Mouse (Mus musculus): Measurements from ENCODE around the gene Cdhr2. TPM values are rescaled to one million over a fixed set of nuclear protein-coding genes. Genes with fewer than 3 reads are reported as not detected.

Cdhr2 gene
- total RNA-seq (2014; rRNA removed) (0.33 and 0.52 TPM in 2 replicates), polyA plus RNA-seq (2015; fragmentation: Nextera tagmentation; extraction: Ambion mirVana) (0.65 and 0.84 TPM in 2 replicates)

DNA sequence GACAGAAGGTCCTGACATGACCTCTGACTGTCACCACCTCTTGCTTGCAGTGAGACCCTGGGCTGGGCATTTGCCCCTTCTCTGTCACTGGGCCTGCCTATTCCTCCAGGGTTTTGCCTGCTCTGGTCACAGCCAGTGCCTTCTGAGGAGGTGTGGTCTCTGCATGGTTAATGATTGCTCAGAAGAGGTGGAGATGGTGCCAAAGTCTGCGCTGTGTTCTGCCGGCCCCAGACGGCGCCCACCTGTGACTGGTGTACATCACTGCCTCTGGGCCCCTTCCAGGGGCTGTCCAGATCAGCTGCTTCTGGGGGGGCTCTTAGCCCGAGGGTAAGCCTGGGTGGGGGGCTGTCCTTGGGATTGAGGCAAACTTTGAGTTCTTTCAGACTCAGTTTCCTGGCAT, at the start of gene Cdhr2:
TSS of gene Cdhr2 (plus strand) at position 219 of the 400 bp plus-strand sequence.
- H3K4me1 ChIP-seq (ENCODE audit: insufficient read depth, low read length): no peaks in the 10 kb centered on the region
- 74% methylated on average over 5 of the region's 5 CpGs for WGBS
- no peak within 1 kb of the TSS for H3K9ac ChIP-seq (replicated peaks; ENCODE audit: low read length, poor library complexity, severe bottlenecking)
- no peaks in the 10 kb centered on the region for H3K9me3 ChIP-seq (ENCODE audit: low read length)
- H3K4me2 ChIP-seq (ENCODE audit: low read depth, low read length, poor library complexity, severe bottlenecking): no peak within 1 kb of the TSS
- no peak for TF ChIP-seq CTCF (IDR thresholded peaks at IDR 0.05)
- ATAC-seq (ENCODE audit: low FRiP score): no peak
- H3K27me3 ChIP-seq (ENCODE audit: insufficient read depth, low read length): no peaks in the 10 kb centered on the region
- H3K27ac ChIP-seq (ENCODE audit: low read depth, low read length): no peak within 1 kb of the TSS
- no peak within 1 kb of the TSS for H3K4me3 ChIP-seq (ENCODE audit: low read depth, low read length)
- DNase-seq (ENCODE audit: low spot score): no peak
- H3K36me3 ChIP-seq (ENCODE audit: insufficient read depth, low read length): no peaks in the 10 kb centered on the region

GRCm38 (mm10) chr13:54660877-54661276, 40.4 kb upstream of the Cdhr2 start:
- Histone ChIP-seq H3K4me2 (ENCODE audit: low read depth, low read length, poor library complexity, severe bottlenecking) (no peak overlapping the region), H3K36me3 (ENCODE audit: insufficient read depth, low read length) (peaks cover 49% of the 10 kb centered on the region), H3K4me1 (ENCODE audit: insufficient read depth, low read length) (no peaks in the 10 kb centered on the region), H3K9me3 (ENCODE audit: low read length) (no peaks in the 10 kb centered on the region), H3K27me3 (ENCODE audit: insufficient read depth, low read length) (no peaks in the 10 kb centered on the region), H3K4me3 (ENCODE audit: low read depth, low read length) (no peak overlapping the region), H3K27ac (ENCODE audit: low read depth, low read length) (no peak overlapping the region), H3K9ac (replicated peaks; ENCODE audit: low read length, poor library complexity, severe bottlenecking) (no peak overlapping the region)
- DNase-seq (ENCODE audit: low spot score) (no peak), ATAC-seq (ENCODE audit: low FRiP score) (no peak)
- 67% methylated on average over 5 of the region's 5 CpGs for WGBS
- TF ChIP-seq CTCF (IDR thresholded peaks at IDR 0.05): no peak

GRCm38 (mm10) chr13:54661358-54661757, 39.9 kb upstream of the Cdhr2 start:
- no peaks in the 10 kb centered on the region for H3K9me3 ChIP-seq (ENCODE audit: low read length)
- H3K36me3 ChIP-seq (ENCODE audit: insufficient read depth, low read length): peaks cover 45% of the 10 kb centered on the region
- no peak overlapping the region for H3K27ac ChIP-seq (ENCODE audit: low read depth, low read length)
- ATAC-seq (ENCODE audit: low FRiP score) (no peak), DNase-seq (ENCODE audit: low spot score) (no peak)
- no peak overlapping the region for H3K4me2 ChIP-seq (ENCODE audit: low read depth, low read length, poor library complexity, severe bottlenecking)
- no peak overlapping the region for H3K4me3 ChIP-seq (ENCODE audit: low read depth, low read length)
- no peak overlapping the region for H3K9ac ChIP-seq (replicated peaks; ENCODE audit: low read length, poor library complexity, severe bottlenecking)
- no peaks in the 10 kb centered on the region for H3K27me3 ChIP-seq (ENCODE audit: insufficient read depth, low read length)
- 87% methylated on average over 12 of the region's 12 CpGs for WGBS
- no peaks in the 10 kb centered on the region for H3K4me1 ChIP-seq (ENCODE audit: insufficient read depth, low read length)
- no peak for TF ChIP-seq CTCF (IDR thresholded peaks at IDR 0.05)

DNA sequence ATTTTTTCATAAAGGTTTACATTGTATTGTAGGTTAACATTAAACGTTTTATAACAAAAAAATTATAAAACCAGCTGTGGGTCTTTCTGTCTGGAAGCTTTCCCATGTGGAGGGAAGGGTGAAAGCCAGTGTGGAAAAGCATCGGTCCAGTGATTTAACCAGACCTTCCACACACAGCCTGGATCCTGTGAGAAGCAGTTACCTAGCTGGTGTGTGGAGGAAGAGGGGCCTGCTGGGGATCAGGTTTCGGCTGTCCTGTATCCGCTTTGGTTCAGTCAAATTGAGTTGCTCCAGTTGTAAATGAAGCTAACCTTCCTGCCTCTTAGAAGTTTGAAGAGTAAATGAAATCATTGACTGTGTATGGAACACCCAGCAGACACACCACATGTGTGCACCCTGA, 37.3 kb upstream of the Cdhr2 start:
- WGBS: 89% methylated on average over 4 of the region's 4 CpGs
- peaks cover 34% of the 10 kb centered on the region for H3K36me3 ChIP-seq (ENCODE audit: insufficient read depth, low read length)
- H3K4me1 ChIP-seq (ENCODE audit: insufficient read depth, low read length): no peaks in the 10 kb centered on the region
- DNase-seq (ENCODE audit: low spot score) (no peak), ATAC-seq (ENCODE audit: low FRiP score) (no peak)
- H3K4me3 ChIP-seq (ENCODE audit: low read depth, low read length): no peak overlapping the region
- H3K4me2 ChIP-seq (ENCODE audit: low read depth, low read length, poor library complexity, severe bottlenecking): no peak overlapping the region
- TF ChIP-seq CTCF (IDR thresholded peaks at IDR 0.05): no peak
- no peak overlapping the region for H3K9ac ChIP-seq (replicated peaks; ENCODE audit: low read length, poor library complexity, severe bottlenecking)
- no peak overlapping the region for H3K27ac ChIP-seq (ENCODE audit: low read depth, low read length)
- H3K9me3 ChIP-seq (ENCODE audit: low read length): no peaks in the 10 kb centered on the region
- H3K27me3 ChIP-seq (ENCODE audit: insufficient read depth, low read length): no peaks in the 10 kb centered on the region

GRCm38 (mm10) chr13:54664509-54664908, 36.8 kb upstream of the Cdhr2 start:
- no peaks in the 10 kb centered on the region for H3K4me1 ChIP-seq (ENCODE audit: insufficient read depth, low read length)
- no peaks in the 10 kb centered on the region for H3K27me3 ChIP-seq (ENCODE audit: insufficient read depth, low read length)
- no peak for TF ChIP-seq CTCF (IDR thresholded peaks at IDR 0.05)
- WGBS: 97% methylated on average over 1 of the region's 1 CpGs
- H3K9me3 ChIP-seq (ENCODE audit: low read length): no peaks in the 10 kb centered on the region
- no peak overlapping the region for H3K4me2 ChIP-seq (ENCODE audit: low read depth, low read length, poor library complexity, severe bottlenecking)
- ATAC-seq (ENCODE audit: low FRiP score) (no peak), DNase-seq (ENCODE audit: low spot score) (no peak)
- no peak overlapping the region for H3K9ac ChIP-seq (replicated peaks; ENCODE audit: low read length, poor library complexity, severe bottlenecking)
- no peak overlapping the region for H3K27ac ChIP-seq (ENCODE audit: low read depth, low read length)
- peaks cover 33% of the 10 kb centered on the region for H3K36me3 ChIP-seq (ENCODE audit: insufficient read depth, low read length)
- no peak overlapping the region for H3K4me3 ChIP-seq (ENCODE audit: low read depth, low read length)

GRCm38 (mm10) chr13:54665062-54665461, 36.2 kb upstream of the Cdhr2 start:
- no peak for ATAC-seq (ENCODE audit: low FRiP score)
- Histone ChIP-seq H3K9me3 (ENCODE audit: low read length) (no peaks in the 10 kb centered on the region), H3K9ac (replicated peaks; ENCODE audit: low read length, poor library complexity, severe bottlenecking) (no peak overlapping the region), H3K4me1 (ENCODE audit: insufficient read depth, low read length) (no peaks in the 10 kb centered on the region), H3K4me3 (ENCODE audit: low read depth, low read length) (no peak overlapping the region), H3K4me2 (ENCODE audit: low read depth, low read length, poor library complexity, severe bottlenecking) (no peak overlapping the region), H3K36me3 (ENCODE audit: insufficient read depth, low read length) (peaks cover 33% of the 10 kb centered on the region), H3K27ac (ENCODE audit: low read depth, low read length) (no peak overlapping the region), H3K27me3 (ENCODE audit: insufficient read depth, low read length) (no peaks in the 10 kb centered on the region)
- DNase-seq (ENCODE audit: low spot score): no peak
- TF ChIP-seq CTCF (IDR thresholded peaks at IDR 0.05): no peak
- WGBS: 94% methylated on average over 7 of the region's 7 CpGs

All from midbrain, postnatal 0 days (tissue).